Mouse (Mus musculus) liver, postnatal 0 days (tissue): ENCODE results near the gene Gm10663. TPM values are rescaled to one million over a fixed set of nuclear protein-coding genes. Genes with fewer than 3 reads are reported as not detected.

Experiments
- ATAC-seq: fragments of 200-750 bp; cut with Nextera tagmentation; 2 replicates; pipeline ENCODE4 v1.8.0; 2017; ENCODE audit warnings: mild to moderate bottlenecking, moderate library complexity
- DNase-seq: peaks from one replicate; pipeline ENCODE4 v3.0.0-alpha.2; 2016
- H3K27ac ChIP-seq: fragments of 300-500 bp; sonication (generic); 2 replicates; pipeline ENCODE4 v1.5.1; 2014; ENCODE audit warnings: antibody characterized with exemption, moderate library complexity, mild to moderate bottlenecking, low read depth
- H3K27me3 ChIP-seq: fragments of 300-500 bp; sonication (generic); 2 replicates; pipeline ENCODE4 v1.6.1; 2014; ENCODE audit warnings: low read length, control low read depth, mixed read lengths; ENCODE audit not compliant: insufficient read depth
- H3K36me3 ChIP-seq: fragments of 300-500 bp; sonication (generic); replicated peaks from 2 replicates; pipeline ENCODE4 v1.6.1; 2014; ENCODE audit warnings: mild to moderate bottlenecking, control low read depth, low read length, moderate library complexity, mixed read lengths; ENCODE audit not compliant: insufficient read depth
- H3K4me1 ChIP-seq: fragments of 300-500 bp; sonication (generic); 2 replicates; pipeline ENCODE4 v1.6.1; 2014; ENCODE audit warnings: antibody characterized with exemption, mild to moderate bottlenecking, control low read depth; ENCODE audit not compliant: insufficient read depth
- H3K4me2 ChIP-seq: fragments of 300-500 bp; sonication (generic); 2 replicates; pipeline ENCODE4 v1.6.1; 2014; ENCODE audit warnings: low read depth, mild to moderate bottlenecking, low read length, moderate library complexity, mixed read lengths
- H3K4me3 ChIP-seq: fragments of 300-500 bp; sonication (generic); 2 replicates; pipeline ENCODE4 v1.5.1; 2014; ENCODE audit warnings: low read depth, low read length
- H3K9ac ChIP-seq: fragments of 300-500 bp; sonication (generic); replicated peaks from 2 replicates; pipeline ENCODE4 v1.6.1; 2014; ENCODE audit warnings: mild to moderate bottlenecking, moderate library complexity
- H3K9me3 ChIP-seq: fragments of 300-500 bp; sonication (generic); 2 replicates; pipeline ENCODE4 v1.6.1; 2016; ENCODE audit warnings: mild to moderate bottlenecking, control low read depth, low read length, mixed read lengths
- CTCF ChIP-seq: sonication (generic); IDR thresholded peaks from 2 replicates; pipeline ENCODE4 v1.5.1; 2016; ENCODE audit warnings: antibody characterized with exemption, low read depth
- EP300 ChIP-seq: IDR thresholded peaks from 2 replicates; pipeline ENCODE4 v1.6.1; 2016; ENCODE audit warnings: antibody characterized with exemption, low read depth, mild to moderate bottlenecking
- WGBS: fragments of 180-500 bp; shearing (Covaris S2); extraction: QIAGEN DNeasy Blood & Tissue Kit; methylation state at CpG from one replicate; pipeline ENCODE4 v1.1.7; 2014; ENCODE audit not compliant: insufficient replicate concordance; 5-methylcytosine and 5-hydroxymethylcytosine counted together
- polyA plus RNA-seq: library from polyadenylated mRNA; unstranded; fragments of >200 nt; fragmentation: Nextera tagmentation; extraction: Ambion mirVana; gene quantifications from 2 replicates; pipeline ENCODE4 v1.2.1, GENCODE M21; 2015

Gm10663 gene
- polyA plus RNA-seq, 1 experiment from 2014 or later, result not detected

- Histone ChIP-seq H3K4me2 (no peak overlapping the region), H3K27me3 (no peaks in the 10 kb centered on the region), H3K36me3 (no peaks in the 10 kb centered on the region), H3K9ac (no peak overlapping the region), H3K27ac (no peak overlapping the region), H3K4me3 (no peak overlapping the region), H3K9me3 (no peaks in the 10 kb centered on the region), H3K4me1 (no peaks in the 10 kb centered on the region)
- WGBS, result 75% methylated on average over 4 of the region's 4 CpGs
- TF ChIP-seq CTCF, result no peak
- ATAC-seq, result no peak
- DNase-seq, result no peak
These were observed 6.4 kb upstream of the Gm10663 start for GRCm38 (mm10) chr8:65068473-65068819.

GRCm38 (mm10) chr8:65070996-65071395 lies 3.8 kb upstream of the Gm10663 start:
- H3K9me3 ChIP-seq, result no peaks in the 10 kb centered on the region
- WGBS, result 72% methylated on average over 4 of the region's 4 CpGs
- H3K27me3 ChIP-seq, result no peaks in the 10 kb centered on the region
- H3K4me1 ChIP-seq, result no peaks in the 10 kb centered on the region
- H3K4me3 ChIP-seq, result no peak overlapping the region
- ATAC-seq, result no peak
- no peaks in the 10 kb centered on the region for H3K36me3 ChIP-seq
- no peak overlapping the region for H3K4me2 ChIP-seq
- DNase-seq, result no peak
- TF ChIP-seq EP300, result no peak
- no peak for TF ChIP-seq CTCF
- no peak overlapping the region for H3K27ac ChIP-seq
- H3K9ac ChIP-seq, result no peak overlapping the region

- Histone ChIP-seq H3K4me1 (no peaks in the 10 kb centered on the region), H3K27me3 (no peaks in the 10 kb centered on the region), H3K4me3 (no peak overlapping the region), H3K36me3 (no peaks in the 10 kb centered on the region), H3K27ac (no peak overlapping the region), H3K9ac (no peak overlapping the region), H3K4me2 (no peak overlapping the region), H3K9me3 (no peaks in the 10 kb centered on the region)
- no peak for ATAC-seq
- 48% methylated on average over 9 of the region's 9 CpGs for WGBS
- TF ChIP-seq EP300, result no peak
- no peak for TF ChIP-seq CTCF
- no peak for DNase-seq
These were observed 5.9 kb downstream of the Gm10663 start for GRCm38 (mm10) chr8:65080731-65081130.

GRCm38 (mm10) chr8:65085680-65086079 lies 10.8 kb downstream of the Gm10663 start:
- peak; percentile 24; the same call in 1 of the 2 replicates for TF ChIP-seq CTCF
- TF ChIP-seq EP300, result no peak
- DNase-seq, result no peak
- WGBS, result 64% methylated on average over 2 of the region's 2 CpGs

GRCm38 (mm10) chr8:65087711-65088110 lies 12.9 kb downstream of the Gm10663 start:
- no peaks in the 10 kb centered on the region for H3K27me3 ChIP-seq
- no peak overlapping the region for H3K27ac ChIP-seq
- no peak overlapping the region for H3K4me3 ChIP-seq
- no peak for DNase-seq
- TF ChIP-seq CTCF (no peak), EP300 (no peak)
- no peaks in the 10 kb centered on the region for H3K36me3 ChIP-seq
- H3K4me1 ChIP-seq, result no peaks in the 10 kb centered on the region
- no peak overlapping the region for H3K9ac ChIP-seq
- no peak for ATAC-seq
- WGBS, result 65% methylated on average over 8 of the region's 8 CpGs
- H3K4me2 ChIP-seq, result no peak overlapping the region
- H3K9me3 ChIP-seq, result no peaks in the 10 kb centered on the region

More at GRCm38 (mm10) chr8:65085680-65086079, 10.8 kb downstream of the Gm10663 start:
- Histone ChIP-seq H3K9me3 (no peaks in the 10 kb centered on the region), H3K4me2 (no peak overlapping the region), H3K4me3 (no peak overlapping the region), H3K36me3 (no peaks in the 10 kb centered on the region), H3K4me1 (no peaks in the 10 kb centered on the region), H3K27ac (no peak overlapping the region), H3K27me3 (no peaks in the 10 kb centered on the region), H3K9ac (no peak overlapping the region)
- ATAC-seq, result no peak

- no peak for TF ChIP-seq CTCF
- TF ChIP-seq EP300, result no peak
- ATAC-seq (no peak), DNase-seq (no peak)
- no peaks in the 10 kb centered on the region for H3K27me3 ChIP-seq
- no peak overlapping the region for H3K27ac ChIP-seq
- no peaks in the 10 kb centered on the region for H3K4me1 ChIP-seq
- H3K4me3 ChIP-seq, result no peak overlapping the region
- no peaks in the 10 kb centered on the region for H3K36me3 ChIP-seq
- WGBS, result 84% methylated on average over 12 of the region's 12 CpGs
- H3K9ac ChIP-seq, result no peak overlapping the region
- no peaks in the 10 kb centered on the region for H3K9me3 ChIP-seq
- no peak overlapping the region for H3K4me2 ChIP-seq
These were observed 13.3 kb downstream of the Gm10663 start for GRCm38 (mm10) chr8:65088120-65088519.

GRCm38 (mm10) chr8:65089781-65090180 lies 14.9 kb downstream of the Gm10663 start:
- Histone ChIP-seq H3K9me3 (no peaks in the 10 kb centered on the region), H3K27ac (no peak overlapping the region), H3K27me3 (no peaks in the 10 kb centered on the region), H3K4me1 (no peaks in the 10 kb centered on the region), H3K4me3 (no peak overlapping the region), H3K9ac (no peak overlapping the region), H3K4me2 (no peak overlapping the region), H3K36me3 (no peaks in the 10 kb centered on the region)
- TF ChIP-seq CTCF, result no peak
- no peak for TF ChIP-seq EP300
- 74% methylated on average over 7 of the region's 7 CpGs for WGBS
- ATAC-seq (no peak), DNase-seq (no peak)
